Mouse (Mus musculus) heart, postnatal 0 days (tissue): ENCODE results near the gene Alpl.

Experiments
- CTCF ChIP-seq: IDR thresholded peaks from 2 replicates; pipeline ENCODE4 v1.5.1; 2016; ENCODE audit warnings: antibody characterized with exemption, control low read depth, low read depth
- EP300 ChIP-seq: IDR thresholded peaks from 2 replicates; pipeline ENCODE4 v1.6.1; 2016; ENCODE audit warnings: antibody characterized with exemption, low read depth

- TF ChIP-seq CTCF (no peak), EP300 (no peak)
Measured at GRCm38 (mm10) chr4:137814140-137814539, 18.0 kb upstream of the Alpl start.
